Mouse (Mus musculus) hindbrain, embryonic 15.5 days (tissue): ENCODE measurements around the gene Mrps12. TPM values are rescaled to one million over a fixed set of nuclear protein-coding genes. Genes with fewer than 3 reads are reported as not detected.
A peak's percentile ranks its signal among the peaks of the same experiment; 100 is the strongest.

Experiments used
- ATAC-seq: fragments of 200-750 bp; cut with Nextera tagmentation; 2 replicates; pipeline ENCODE4 v1.8.0; 2017; ENCODE audit warnings: low read depth, moderate number of reproducible peaks, moderate TSS enrichment; ENCODE audit not compliant: low FRiP score
- H3K27ac ChIP-seq: fragments of 300-500 bp; sonication (generic); replicated peaks from 2 replicates; pipeline ENCODE4 v1.5.1; 2015; ENCODE audit warnings: mild to moderate bottlenecking, inconsistent platforms
- H3K27me3 ChIP-seq: fragments of 300-500 bp; sonication (generic); 2 replicates; pipeline ENCODE4 v1.6.1; 2015; ENCODE audit warnings: control low read depth, inconsistent platforms
- H3K36me3 ChIP-seq: fragments of 300-500 bp; sonication (generic); 2 replicates; pipeline ENCODE4 v1.6.1; 2015; ENCODE audit warnings: control low read depth, inconsistent platforms
- H3K4me1 ChIP-seq: fragments of 300-500 bp; sonication (generic); replicated peaks from 2 replicates; pipeline ENCODE4 v1.6.1; 2015; ENCODE audit warnings: control low read depth, inconsistent platforms
- H3K4me2 ChIP-seq: fragments of 300-500 bp; sonication (generic); 2 replicates; pipeline ENCODE4 v1.6.1; 2015; ENCODE audit warnings: moderate library complexity, mild to moderate bottlenecking, inconsistent platforms
- H3K4me3 ChIP-seq: fragments of 300-500 bp; sonication (generic); 2 replicates; pipeline ENCODE4 v1.5.1; 2015; ENCODE audit warnings: mild to moderate bottlenecking, inconsistent platforms
- H3K9ac ChIP-seq: fragments of 300-500 bp; sonication (generic); 2 replicates; pipeline ENCODE4 v1.6.1; 2015; ENCODE audit warnings: inconsistent platforms
- H3K9me3 ChIP-seq: fragments of 300-500 bp; sonication (generic); 2 replicates; pipeline ENCODE4 v1.6.1; 2016; ENCODE audit warnings: control low read depth, inconsistent platforms
- WGBS: fragments of 180-500 bp; shearing (Covaris S2); methylation state at CpG from one replicate; pipeline ENCODE4 v1.1.7; 2015; 5-methylcytosine and 5-hydroxymethylcytosine counted together
- polyA plus RNA-seq: library from polyadenylated mRNA; unstranded; fragments of >200 nt; fragmentation: Nextera tagmentation; extraction: Ambion mirVana; gene quantifications from 2 replicates; pipeline ENCODE4 v1.2.1, GENCODE M21; 2015

Mrps12 gene
- polyA plus RNA-seq = 113 TPM in 2 replicates

DNA sequence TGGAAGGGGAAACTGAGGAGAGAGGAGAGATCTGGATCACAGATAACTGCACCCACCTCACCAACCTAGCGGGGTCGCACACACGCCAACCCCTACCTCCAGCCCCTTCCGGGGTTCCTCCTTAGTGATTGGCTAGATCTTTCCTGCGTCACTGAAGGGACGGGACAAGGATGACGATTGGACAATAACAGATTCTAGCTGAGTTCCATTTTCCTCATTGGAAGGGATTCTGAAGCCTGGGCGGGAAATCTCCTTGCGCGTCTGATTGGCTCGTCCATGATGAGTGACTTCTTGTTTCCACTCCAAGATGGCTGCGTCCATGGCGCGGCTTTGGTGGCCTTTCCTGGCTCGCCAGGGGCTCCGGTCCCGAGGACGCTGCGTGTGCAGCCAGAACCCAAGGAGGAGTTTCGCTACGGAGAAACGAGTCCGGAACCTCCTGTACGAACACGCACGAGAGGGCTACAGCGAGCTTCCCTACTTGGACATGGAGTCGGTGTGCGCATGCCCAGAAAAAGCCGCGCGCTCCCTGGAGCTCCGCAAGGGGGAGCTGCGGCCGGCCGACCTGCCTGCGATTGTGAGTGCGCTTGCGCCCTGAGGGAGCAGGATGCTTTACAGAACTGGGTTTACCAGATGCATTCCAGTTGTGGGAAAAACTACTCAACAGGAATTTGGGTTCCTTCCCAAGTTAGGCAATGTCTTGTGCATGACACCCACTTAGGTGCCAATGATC is at the start of gene Mrps12, which contains the start of gene Sars2:
Gene Mrps12 (minus strand): TSS at position 112 of the 730 bp plus-strand sequence.
Gene Sars2 (plus strand): TSS at position 284 of the 730 bp plus-strand sequence.
- under 1% methylated on average over 39 of the region's 39 CpGs for WGBS

DNA sequence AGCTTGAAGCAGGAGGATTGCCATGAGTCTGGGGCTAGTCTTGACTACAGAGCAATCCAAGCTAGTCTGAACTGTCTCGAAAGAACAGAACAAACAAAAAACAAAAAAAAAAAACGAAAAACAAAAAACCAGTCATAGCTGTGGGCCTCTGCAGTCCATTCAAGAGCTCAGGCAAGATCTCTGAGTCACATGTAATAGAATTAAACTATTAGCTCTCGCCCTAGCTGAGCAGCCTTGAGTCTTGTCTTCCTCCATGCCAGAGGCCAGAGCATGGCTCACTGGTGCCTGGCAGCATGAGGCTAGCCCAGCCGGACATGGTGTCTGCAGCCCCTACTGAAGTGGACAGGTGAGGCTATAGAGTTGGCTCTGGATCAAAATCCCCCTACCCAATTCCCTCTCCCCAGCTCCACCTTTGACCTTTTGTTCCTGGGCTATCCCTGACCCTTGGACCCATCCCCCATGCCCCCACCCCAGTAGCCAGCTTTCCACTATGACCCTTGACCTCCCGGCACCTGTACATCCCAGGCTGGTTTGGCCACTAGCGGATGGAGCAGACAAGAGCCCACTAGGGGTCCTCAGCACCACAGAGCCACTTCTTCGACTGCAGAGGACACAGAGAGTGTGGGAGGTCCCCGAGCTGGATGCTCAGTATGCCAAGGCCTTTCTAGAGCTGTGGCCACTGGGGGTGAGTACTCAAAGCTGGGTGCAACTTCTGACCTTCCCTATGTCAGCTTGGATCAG is 48.6 kb upstream of the Mrps12 start:
- Histone ChIP-seq H3K4me3 (no peak overlapping the region), H3K27me3 (no peaks in the 10 kb centered on the region), H3K27ac (no peak overlapping the region), H3K4me2 (no peak overlapping the region), H3K9ac (no peak overlapping the region), H3K9me3 (no peaks in the 10 kb centered on the region), H3K4me1 (no peaks in the 10 kb centered on the region), H3K36me3 (peaks cover 18% of the 10 kb centered on the region; the same call in 1 of the 2 replicates)
- WGBS = 56% methylated on average over 8 of the region's 8 CpGs
- no peak for ATAC-seq

More for the DNA sequence above, at the start of gene Mrps12, which contains the start of gene Sars2:
- no peaks in the 10 kb centered on the region for H3K27me3 ChIP-seq
- H3K9ac ChIP-seq = peak within 1 kb of the TSS; percentile 85
- H3K27ac ChIP-seq = peak within 1 kb of the TSS; percentile 85
- H3K36me3 ChIP-seq = peaks cover 14% of the 10 kb centered on the region; the same call in 1 of the 2 replicates
- no peaks in the 10 kb centered on the region for H3K9me3 ChIP-seq
- peak within 1 kb of the TSS; percentile 53 for H3K4me3 ChIP-seq
- H3K4me2 ChIP-seq = peak within 1 kb of the TSS; percentile 83
- ATAC-seq = peak; percentile 98
- peaks cover 19% of the 10 kb centered on the region for H3K4me1 ChIP-seq

DNA sequence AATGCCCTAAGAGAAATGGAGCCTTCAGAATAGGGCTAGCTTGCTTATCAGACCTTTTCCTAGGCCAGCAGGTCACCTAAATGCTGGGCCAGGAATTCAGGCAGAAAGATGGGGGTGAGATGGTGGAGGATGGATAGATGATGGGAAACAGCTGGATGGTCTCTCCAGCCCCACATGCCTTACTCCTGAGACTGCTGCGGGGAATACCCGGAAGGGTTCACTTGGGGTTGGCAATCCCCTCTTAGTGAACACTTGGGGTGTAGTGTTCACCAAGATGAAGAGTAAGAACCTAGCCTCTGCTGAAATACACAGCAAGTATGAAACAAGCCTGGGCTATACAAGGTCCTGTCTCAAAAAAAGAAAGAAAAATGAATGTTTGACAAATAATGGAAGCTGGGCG is 47.6 kb upstream of the Mrps12 start:
- WGBS = 98% methylated on average over 3 of the region's 3 CpGs

DNA sequence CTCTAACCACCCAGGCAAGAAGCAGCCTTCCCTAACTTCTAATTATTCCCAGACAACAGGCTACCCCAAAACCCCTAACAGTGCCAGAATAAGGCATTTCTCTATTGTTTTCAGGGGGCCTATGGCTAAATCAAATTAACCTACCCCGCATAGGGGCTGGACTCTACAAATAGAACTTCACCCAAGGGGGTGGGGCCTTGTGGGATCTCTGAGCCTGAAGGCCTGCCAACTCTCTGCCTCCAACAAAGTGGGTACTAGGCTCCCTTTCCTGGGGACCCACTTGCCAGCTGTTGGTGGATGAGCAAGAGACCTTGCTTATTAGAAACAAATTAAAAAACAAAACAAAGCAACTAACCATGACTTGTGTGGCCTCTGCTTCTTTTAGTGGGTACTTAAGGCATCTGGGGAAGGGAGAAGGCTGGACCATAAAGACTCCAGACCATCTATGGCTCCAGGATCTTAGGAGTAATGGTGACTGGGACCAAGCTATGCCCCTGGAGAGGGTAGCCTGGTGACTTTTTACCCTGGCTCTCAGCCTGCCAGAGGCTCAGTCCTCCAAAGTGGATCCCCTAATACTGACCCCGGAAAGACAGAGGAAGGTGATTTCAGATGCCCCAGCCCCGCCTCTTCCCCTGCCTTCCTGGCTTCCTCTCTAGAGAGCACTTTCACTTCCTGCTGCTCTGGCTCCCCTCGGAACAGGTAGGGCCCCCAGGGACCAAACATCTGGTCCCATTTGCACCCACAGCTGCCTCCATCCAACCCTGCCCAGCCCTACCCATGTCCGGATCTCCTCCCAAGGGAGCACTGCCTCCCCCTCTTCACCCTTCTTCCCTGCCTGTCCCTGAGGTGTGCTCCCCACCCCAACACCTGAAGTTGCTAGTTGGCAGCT is 46.9 kb upstream of the Mrps12 start, which contains the start of gene Rinl:
Gene Rinl (plus strand): TSS at position 663 of the 889 bp plus-strand sequence.
- WGBS = 73% methylated on average over 4 of the region's 5 CpGs
- H3K27ac ChIP-seq = no peak within 1 kb of the TSS
- no peaks in the 10 kb centered on the region for H3K4me1 ChIP-seq
- no peak within 1 kb of the TSS for H3K9ac ChIP-seq
- H3K27me3 ChIP-seq = no peaks in the 10 kb centered on the region
- H3K4me2 ChIP-seq = no peak within 1 kb of the TSS
- no peak within 1 kb of the TSS for H3K4me3 ChIP-seq
- H3K36me3 ChIP-seq = peaks cover 20% of the 10 kb centered on the region; the same call in 1 of the 2 replicates
- H3K9me3 ChIP-seq = no peaks in the 10 kb centered on the region
- ATAC-seq = no peak

More for the DNA sequence above, 47.6 kb upstream of the Mrps12 start:
- no peaks in the 10 kb centered on the region for H3K27me3 ChIP-seq
- no peaks in the 10 kb centered on the region for H3K9me3 ChIP-seq
- H3K4me2 ChIP-seq = no peak overlapping the region
- H3K4me1 ChIP-seq = no peaks in the 10 kb centered on the region
- ATAC-seq = no peak
- H3K9ac ChIP-seq = no peak overlapping the region
- no peak overlapping the region for H3K27ac ChIP-seq
- H3K4me3 ChIP-seq = no peak overlapping the region
- H3K36me3 ChIP-seq = peaks cover 18% of the 10 kb centered on the region; the same call in 1 of the 2 replicates

DNA sequence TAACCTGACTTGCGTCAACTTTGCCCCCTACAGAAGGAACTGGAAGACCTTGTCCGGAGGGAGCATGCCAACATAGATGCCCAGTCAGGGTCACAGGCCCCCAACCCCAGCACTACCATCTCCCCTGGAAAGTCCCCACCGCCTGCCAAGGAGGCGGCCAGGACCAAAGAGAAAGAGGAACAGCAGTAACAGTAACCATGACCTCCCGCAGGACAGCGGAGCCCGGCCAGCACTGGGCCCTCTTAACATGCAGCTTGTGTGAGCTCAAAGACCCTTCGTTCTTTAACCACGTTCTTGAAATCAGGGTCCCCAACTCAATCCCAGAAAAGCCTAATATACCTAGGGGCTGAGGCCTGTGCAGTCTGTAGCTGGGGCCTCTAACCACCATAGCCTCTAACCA is 46.3 kb upstream of the Mrps12 start:
- H3K4me3 ChIP-seq = no peak overlapping the region
- no peak overlapping the region for H3K9ac ChIP-seq
- peaks cover 21% of the 10 kb centered on the region; the same call in 1 of the 2 replicates for H3K36me3 ChIP-seq
- no peaks in the 10 kb centered on the region for H3K9me3 ChIP-seq
- WGBS = 97% methylated on average over 9 of the region's 9 CpGs
- no peak overlapping the region for H3K27ac ChIP-seq
- H3K4me1 ChIP-seq = no peaks in the 10 kb centered on the region
- H3K27me3 ChIP-seq = no peaks in the 10 kb centered on the region
- no peak for ATAC-seq
- no peak overlapping the region for H3K4me2 ChIP-seq

DNA sequence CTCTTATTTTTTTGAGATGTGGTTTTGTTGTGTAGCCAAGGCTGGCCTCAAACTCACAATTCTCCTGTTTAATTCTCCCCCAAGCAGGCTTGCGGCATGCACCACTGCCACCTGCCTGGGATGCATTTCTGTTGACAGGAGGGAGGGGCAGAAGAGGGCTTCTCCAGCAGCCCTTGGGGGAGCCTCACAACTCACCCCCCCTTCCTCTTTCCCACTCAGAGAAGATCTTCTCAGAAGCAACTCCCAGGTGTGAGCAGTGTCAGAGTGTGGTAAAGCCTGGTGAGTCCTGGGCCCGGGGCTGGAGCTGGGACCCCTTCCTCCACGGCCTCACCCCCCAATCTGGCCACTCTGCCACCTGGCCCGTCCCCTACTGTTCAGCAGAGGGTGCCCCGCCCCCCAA is 43.5 kb upstream of the Mrps12 start:
- ATAC-seq = no peak
- H3K9ac ChIP-seq = no peak overlapping the region
- peaks cover 3% of the 10 kb centered on the region; the same call in 1 of the 2 replicates for H3K4me1 ChIP-seq
- 81% methylated on average over 5 of the region's 5 CpGs for WGBS
- no peak overlapping the region for H3K27ac ChIP-seq
- no peaks in the 10 kb centered on the region for H3K27me3 ChIP-seq
- no peak overlapping the region for H3K4me3 ChIP-seq
- H3K4me2 ChIP-seq = no peak overlapping the region
- no peaks in the 10 kb centered on the region for H3K9me3 ChIP-seq
- peaks cover 21% of the 10 kb centered on the region; the same call in 1 of the 2 replicates for H3K36me3 ChIP-seq

DNA sequence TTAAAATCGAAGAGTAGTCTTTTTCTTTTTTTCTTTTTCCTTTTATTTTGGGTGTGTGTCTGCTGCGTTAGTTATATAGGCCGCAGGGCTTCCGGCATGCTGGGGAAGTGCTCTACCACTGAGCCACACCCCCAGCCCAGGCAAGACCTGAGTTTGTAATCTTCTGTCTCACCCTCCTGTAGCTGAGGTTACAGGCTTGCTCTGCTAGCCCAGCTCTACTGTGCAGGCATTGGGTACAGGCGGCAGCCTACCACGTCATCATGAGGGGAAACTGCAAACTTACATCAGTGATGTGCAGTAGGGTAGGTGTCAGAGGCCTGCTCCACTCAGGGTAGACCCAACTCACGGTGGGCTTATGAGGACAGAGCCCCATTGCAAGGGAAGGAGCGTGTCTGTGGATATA is 39.6 kb upstream of the Mrps12 start:
- WGBS = 94% methylated on average over 8 of the region's 8 CpGs
- Histone ChIP-seq H3K36me3 (peaks cover 14% of the 10 kb centered on the region; the same call in 1 of the 2 replicates), H3K4me1 (peaks cover 4% of the 10 kb centered on the region; the same call in 1 of the 2 replicates), H3K27ac (no peak overlapping the region), H3K9me3 (no peaks in the 10 kb centered on the region), H3K4me2 (no peak overlapping the region), H3K9ac (no peak overlapping the region), H3K27me3 (no peaks in the 10 kb centered on the region), H3K4me3 (no peak overlapping the region)
- ATAC-seq = no peak

DNA sequence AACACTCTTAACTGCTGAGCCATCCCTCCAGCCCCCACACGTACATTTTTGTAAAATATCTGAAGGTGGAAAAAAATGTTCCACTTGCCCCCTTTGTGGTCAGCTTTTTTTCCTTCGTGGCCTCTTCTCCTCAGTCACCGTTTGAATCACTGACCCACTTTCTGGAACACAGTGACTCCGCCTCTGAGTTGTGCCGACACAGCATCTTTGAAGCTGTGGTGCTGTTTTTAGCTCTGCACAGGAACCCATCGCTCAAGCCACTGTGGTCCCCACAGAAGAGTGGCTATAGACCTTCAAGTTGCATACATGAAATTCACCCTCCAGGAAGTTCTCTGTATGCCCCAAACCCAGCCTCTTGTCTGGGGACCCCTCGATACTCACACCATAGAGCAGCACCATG is 39.2 kb upstream of the Mrps12 start:
- peaks cover 11% of the 10 kb centered on the region; the same call in 1 of the 2 replicates for H3K36me3 ChIP-seq
- no peak overlapping the region for H3K9ac ChIP-seq
- H3K4me1 ChIP-seq = peaks cover 4% of the 10 kb centered on the region; the same call in 1 of the 2 replicates
- no peak overlapping the region for H3K4me2 ChIP-seq
- no peaks in the 10 kb centered on the region for H3K9me3 ChIP-seq
- no peak overlapping the region for H3K27ac ChIP-seq
- 83% methylated on average over 7 of the region's 7 CpGs for WGBS
- no peaks in the 10 kb centered on the region for H3K27me3 ChIP-seq
- H3K4me3 ChIP-seq = no peak overlapping the region
- no peak for ATAC-seq

DNA sequence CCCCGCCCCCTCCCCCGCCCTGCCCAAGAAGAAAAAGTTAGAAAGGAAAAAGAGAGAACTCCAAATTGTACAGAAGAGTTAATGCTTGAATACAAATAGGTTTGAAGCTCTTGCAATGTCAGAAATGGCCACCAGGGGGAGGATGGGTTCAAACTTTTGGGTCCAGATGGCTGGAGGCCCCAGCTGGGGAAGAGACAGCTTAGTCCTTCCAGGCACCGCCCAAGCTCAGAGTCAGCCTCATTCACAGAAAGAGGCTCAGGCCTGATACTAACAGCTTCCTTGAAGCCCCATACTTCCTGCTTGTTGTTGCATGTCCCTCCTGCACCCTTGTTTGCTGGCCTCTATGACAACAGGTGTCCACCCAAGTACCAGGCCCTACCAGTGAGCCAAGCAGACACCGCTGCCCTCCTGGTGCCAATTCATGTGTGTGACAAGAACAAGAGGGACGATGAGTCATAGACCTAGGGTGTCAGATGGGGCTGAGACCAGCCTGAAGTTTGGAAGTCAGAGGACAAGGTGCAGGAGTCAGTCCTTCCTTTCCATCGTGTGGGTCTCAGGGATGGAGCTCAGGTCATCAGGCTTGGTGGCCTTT is 38.5 kb upstream of the Mrps12 start:
- Histone ChIP-seq H3K27ac (no peak overlapping the region), H3K9ac (no peak overlapping the region), H3K36me3 (peaks cover 8% of the 10 kb centered on the region), H3K4me3 (no peak overlapping the region), H3K4me1 (peaks cover 4% of the 10 kb centered on the region; the same call in 1 of the 2 replicates), H3K9me3 (no peaks in the 10 kb centered on the region), H3K27me3 (no peaks in the 10 kb centered on the region), H3K4me2 (no peak overlapping the region)
- 41% methylated on average over 6 of the region's 6 CpGs for WGBS
- ATAC-seq = peak; percentile 17; the same call in 1 of the 2 replicates

DNA sequence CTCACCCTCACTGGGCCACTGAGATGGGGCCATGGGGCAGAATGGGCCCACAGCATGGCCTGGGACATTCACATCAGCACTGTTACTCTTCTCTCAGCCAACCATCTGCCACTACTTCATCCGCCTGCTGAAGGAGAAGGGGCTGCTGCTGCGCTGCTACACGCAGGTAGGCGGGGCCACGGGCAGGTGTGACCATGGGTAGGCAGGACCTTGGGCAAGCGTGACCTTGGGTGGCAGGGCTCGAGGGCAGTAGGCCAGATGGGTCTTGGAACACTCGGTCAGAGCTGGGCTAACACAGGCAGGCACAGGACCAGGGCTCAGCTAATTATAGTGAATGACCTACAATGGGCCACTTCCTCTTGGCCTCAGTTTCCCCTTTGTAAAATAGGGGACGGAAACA is 37.2 kb upstream of the Mrps12 start:
- no peak overlapping the region for H3K9ac ChIP-seq
- WGBS = 86% methylated on average over 9 of the region's 9 CpGs
- H3K27me3 ChIP-seq = no peaks in the 10 kb centered on the region
- H3K27ac ChIP-seq = no peak overlapping the region
- H3K4me2 ChIP-seq = no peak overlapping the region
- H3K4me3 ChIP-seq = no peak overlapping the region
- no peaks in the 10 kb centered on the region for H3K9me3 ChIP-seq
- peaks cover 8% of the 10 kb centered on the region for H3K36me3 ChIP-seq
- H3K4me1 ChIP-seq = peaks cover 10% of the 10 kb centered on the region; the same call in 1 of the 2 replicates
- no peak for ATAC-seq

DNA sequence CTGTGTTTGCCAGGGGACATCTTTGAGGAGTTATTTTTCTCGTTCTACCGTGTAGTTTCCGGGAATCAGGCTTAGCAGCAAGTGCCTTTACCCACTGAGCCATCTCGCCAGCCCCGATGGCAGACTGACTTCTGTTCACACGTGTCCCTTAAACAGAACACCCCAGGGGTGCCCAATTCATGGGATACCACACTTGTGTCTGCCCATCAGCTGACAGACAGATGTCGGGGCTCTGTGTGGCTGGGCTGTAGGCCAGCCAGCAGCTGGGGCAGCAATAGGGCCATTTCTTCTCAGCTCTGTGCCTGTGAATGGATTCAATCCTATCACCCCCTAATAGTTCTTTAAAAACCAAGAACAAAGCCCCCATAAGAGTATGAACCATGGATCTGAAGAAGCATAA is 33.5 kb upstream of the Mrps12 start:
- Histone ChIP-seq H3K9ac (no peak overlapping the region), H3K9me3 (no peaks in the 10 kb centered on the region), H3K4me1 (peaks cover 7% of the 10 kb centered on the region; the same call in 1 of the 2 replicates), H3K36me3 (peaks cover 6% of the 10 kb centered on the region), H3K4me2 (no peak overlapping the region), H3K27ac (no peak overlapping the region), H3K4me3 (no peak overlapping the region), H3K27me3 (no peaks in the 10 kb centered on the region)
- no peak for ATAC-seq
- 72% methylated on average over 7 of the region's 7 CpGs for WGBS
